Mouse (Mus musculus): Measurements from ENCODE around the gene Pask. TPM values are rescaled to one million over a fixed set of nuclear protein-coding genes. Genes with fewer than 3 reads are reported as not detected.

Gene Pask
- polyA plus RNA-seq (2012; rRNA removed), result 12.3 and 13.1 TPM in 2 replicates

GRCm38 (mm10) chr1:93342648-93343503, at the start of gene Pask, which contains the start of gene Ppp1r7:
Pask (minus strand) TSS chr1:93343482.
Ppp1r7 (plus strand) TSS chr1:93342854.

GRCm38 (mm10) chr1:93373665-93374064, 30.4 kb upstream of the Pask start, which contains the start of gene Ano7:
Ano7 (plus strand) TSS chr1:93373930.

GRCm38 (mm10) chr1:93305581-93306337, 37.5 kb downstream of the Pask start, which contains the start of gene Mterf4:
Mterf4 (minus strand) TSS chr1:93305915.

Other genes starting within 250 kb of the Pask start
- gene Kif1a, start 241.5 kb downstream of the Pask start, polyA plus RNA-seq (2012; rRNA removed), result 128 and 137 TPM in 2 replicates
- not detected in 2 replicates for gene Agxt, start 208.2 kb downstream of the Pask start, polyA plus RNA-seq (2012; rRNA removed)
- 0.25 and 0.58 TPM in 2 replicates for gene 2310007B03Rik, start 182.5 kb downstream of the Pask start, polyA plus RNA-seq (2012; rRNA removed)
- gene Crocc2, start 174.8 kb downstream of the Pask start, polyA plus RNA-seq (2012; rRNA removed), result 0.55 and 0.61 TPM in 2 replicates
- gene Sned1, start 107.6 kb downstream of the Pask start, polyA plus RNA-seq (2012; rRNA removed), result 11.1 and 23.2 TPM in 2 replicates
- gene Mterf4, start 37.6 kb downstream of the Pask start, polyA plus RNA-seq (2012; rRNA removed), result 24.1 and 25.4 TPM in 2 replicates
- 12.3 and 14.5 TPM in 2 replicates for gene Ppp1r7, start 628 bp downstream of the Pask start, polyA plus RNA-seq (2012; rRNA removed)
- gene Ano7, start 30.4 kb upstream of the Pask start, polyA plus RNA-seq (2012; rRNA removed), result 0.53 and 0.75 TPM in 2 replicates
- gene Hdlbp, start 135.3 kb upstream of the Pask start, polyA plus RNA-seq (2012; rRNA removed), result 80.7 and 101 TPM in 2 replicates
- 4.7 and 6.1 TPM in 2 replicates for gene Farp2, start 168.6 kb upstream of the Pask start, polyA plus RNA-seq (2012; rRNA removed)

Measured in central nervous system, embryonic 14 days (tissue).